Mouse (Mus musculus): ENCODE measurements around the gene Ephx1. TPM values are rescaled to one million over a fixed set of nuclear protein-coding genes. Genes with fewer than 3 reads are reported as not detected.

The Ephx1 gene
- polyA plus RNA-seq, 1 experiment: 16.9 TPM

DNA sequence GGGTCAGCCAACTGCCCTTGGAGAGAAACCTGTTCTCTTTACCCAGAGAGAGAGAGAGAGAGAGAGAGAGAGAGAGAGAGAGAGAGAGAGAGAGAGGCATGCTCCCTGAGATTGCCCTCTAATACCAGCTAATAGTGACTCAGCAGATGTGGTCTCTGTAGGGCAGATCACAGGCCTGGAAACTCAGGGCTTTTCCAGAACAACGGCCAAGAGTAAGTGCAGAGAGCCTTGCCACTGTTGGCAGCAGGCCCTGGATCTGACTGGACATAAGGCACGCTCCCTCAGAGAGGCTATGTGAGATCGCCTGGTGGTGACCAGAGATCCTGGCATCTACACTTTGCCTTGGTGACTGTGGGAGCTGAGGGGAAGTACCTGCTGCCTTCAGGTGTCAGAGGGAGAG, 10.9 kb downstream of the Ephx1 start:
- no peak overlapping the region for H3K9ac ChIP-seq (ENCODE audit: low read depth, poor library complexity, severe bottlenecking)

DNA sequence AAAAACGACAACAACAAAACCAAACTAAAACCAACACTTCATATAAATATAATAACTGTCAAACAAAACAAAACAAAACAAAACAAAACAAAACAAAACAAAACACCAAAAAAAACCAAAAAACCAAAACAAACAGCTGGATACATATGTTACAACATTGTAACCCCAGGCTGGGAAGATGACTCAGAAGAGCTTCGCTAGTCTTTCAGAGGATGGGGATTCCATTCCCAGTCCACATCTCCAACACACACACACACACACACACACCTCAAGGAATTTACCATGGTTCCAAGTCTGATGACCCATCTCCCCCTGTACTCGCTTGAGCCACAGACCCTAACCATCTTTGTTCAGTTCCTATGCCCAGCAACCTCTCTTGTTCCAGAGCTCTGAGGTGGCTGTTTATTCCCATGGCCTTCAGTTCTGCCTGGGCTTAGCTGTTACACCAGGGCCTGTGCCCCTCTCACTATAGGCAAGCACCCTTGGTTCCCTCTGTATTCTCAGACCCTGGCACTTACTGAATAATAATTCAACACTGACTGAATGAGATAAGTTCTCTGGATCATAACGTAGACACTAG, 11.6 kb downstream of the Ephx1 start:
- Histone ChIP-seq H3K4me1 (ENCODE audit: control insufficient read depth, insufficient read depth, low read length) (peaks cover 4% of the 10 kb centered on the region), H3K9me3 (replicated peaks; ENCODE audit: control insufficient read depth, insufficient read depth, low read length, poor library complexity, severe bottlenecking) (no peaks in the 10 kb centered on the region), H3K27ac (ENCODE audit: insufficient read depth, low read length) (no peak overlapping the region), H3K36me3 (ENCODE audit: control insufficient read depth, insufficient read depth, low read length, poor library complexity, severe bottlenecking) (no peaks in the 10 kb centered on the region), H3K9ac (ENCODE audit: low read depth, poor library complexity, severe bottlenecking) (no peak overlapping the region), H3K27me3 (ENCODE audit: control insufficient read depth, insufficient read depth, low read length, poor library complexity, severe bottlenecking) (no peaks in the 10 kb centered on the region), H3K4me3 (ENCODE audit: low read depth, low read length) (no peak overlapping the region)
- no peak for TF ChIP-seq CTCF (IDR thresholded peaks at IDR 0.05; ENCODE audit: low read depth, low read length)
- no peak for TF ChIP-seq POLR2A (IDR thresholded peaks at IDR 0.05; ENCODE audit: insufficient read depth, low read length)
- no peak for TF ChIP-seq EP300 (IDR thresholded peaks at IDR 0.05; ENCODE audit: insufficient read depth, low read depth, low read length)

More for the DNA sequence above, 10.9 kb downstream of the Ephx1 start:
- Histone ChIP-seq H3K36me3 (ENCODE audit: control insufficient read depth, insufficient read depth, low read length, poor library complexity, severe bottlenecking) (no peaks in the 10 kb centered on the region), H3K4me3 (ENCODE audit: low read depth, low read length) (no peak overlapping the region), H3K4me1 (ENCODE audit: control insufficient read depth, insufficient read depth, low read length) (peaks cover 4% of the 10 kb centered on the region), H3K27ac (ENCODE audit: insufficient read depth, low read length) (no peak overlapping the region), H3K9me3 (replicated peaks; ENCODE audit: control insufficient read depth, insufficient read depth, low read length, poor library complexity, severe bottlenecking) (no peaks in the 10 kb centered on the region), H3K27me3 (ENCODE audit: control insufficient read depth, insufficient read depth, low read length, poor library complexity, severe bottlenecking) (no peaks in the 10 kb centered on the region)
- TF ChIP-seq CTCF (IDR thresholded peaks at IDR 0.05; ENCODE audit: low read depth, low read length): no peak
- TF ChIP-seq POLR2A (IDR thresholded peaks at IDR 0.05; ENCODE audit: insufficient read depth, low read length): no peak

DNA sequence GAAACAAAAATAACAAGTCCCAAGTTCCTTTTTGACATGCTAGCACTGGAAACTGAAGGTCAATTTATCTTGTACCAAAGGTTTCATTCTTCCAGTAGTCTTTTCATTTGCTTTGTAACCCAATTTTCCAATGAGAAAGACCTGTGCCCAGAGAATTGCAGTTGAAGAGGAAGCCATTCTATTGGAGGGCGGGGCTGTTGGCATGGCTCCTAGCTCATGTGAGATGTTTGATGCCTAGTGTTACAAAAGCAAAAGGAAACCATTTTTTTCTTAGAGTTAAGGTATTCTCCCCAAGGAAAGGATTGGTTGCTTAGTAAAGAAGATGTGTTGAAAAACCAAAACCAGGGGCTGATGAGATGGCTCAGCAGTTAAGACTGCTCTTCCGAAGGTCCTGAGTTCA, 12.4 kb downstream of the Ephx1 start:
- no peak overlapping the region for H3K27ac ChIP-seq (ENCODE audit: insufficient read depth, low read length)
- H3K27me3 ChIP-seq (ENCODE audit: control insufficient read depth, insufficient read depth, low read length, poor library complexity, severe bottlenecking): no peaks in the 10 kb centered on the region
- H3K4me3 ChIP-seq (ENCODE audit: low read depth, low read length): no peak overlapping the region
- peaks cover 4% of the 10 kb centered on the region for H3K4me1 ChIP-seq (ENCODE audit: control insufficient read depth, insufficient read depth, low read length)
- H3K36me3 ChIP-seq (ENCODE audit: control insufficient read depth, insufficient read depth, low read length, poor library complexity, severe bottlenecking): no peaks in the 10 kb centered on the region
- no peak for TF ChIP-seq EP300 (IDR thresholded peaks at IDR 0.05; ENCODE audit: insufficient read depth, low read depth, low read length)
- TF ChIP-seq CTCF (IDR thresholded peaks at IDR 0.05; ENCODE audit: low read depth, low read length): no peak
- TF ChIP-seq POLR2A (IDR thresholded peaks at IDR 0.05; ENCODE audit: insufficient read depth, low read length): no peak
- H3K9ac ChIP-seq (ENCODE audit: low read depth, poor library complexity, severe bottlenecking): no peak overlapping the region
- no peaks in the 10 kb centered on the region for H3K9me3 ChIP-seq (replicated peaks; ENCODE audit: control insufficient read depth, insufficient read depth, low read length, poor library complexity, severe bottlenecking)

DNA sequence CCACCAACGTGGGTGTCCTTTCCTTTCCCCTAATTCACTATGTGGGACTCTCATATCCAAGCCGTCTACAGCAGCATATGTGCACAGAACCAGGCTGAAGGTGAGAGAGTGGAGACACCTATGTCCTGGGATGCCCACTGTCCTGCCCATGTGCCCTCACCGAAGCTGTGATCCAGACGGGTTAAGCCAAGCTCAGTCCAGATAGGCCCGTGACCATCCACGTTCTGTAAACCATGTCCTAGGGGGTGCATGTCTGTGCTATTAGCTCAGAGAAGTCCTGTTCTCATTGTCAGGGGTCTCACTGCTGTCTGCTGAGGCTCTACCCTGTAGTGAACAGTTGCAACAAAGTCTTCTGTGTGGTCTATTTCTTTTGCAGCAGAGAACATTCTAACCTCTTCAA, 12.9 kb downstream of the Ephx1 start:
- H3K27me3 ChIP-seq (ENCODE audit: control insufficient read depth, insufficient read depth, low read length, poor library complexity, severe bottlenecking): no peaks in the 10 kb centered on the region
- H3K36me3 ChIP-seq (ENCODE audit: control insufficient read depth, insufficient read depth, low read length, poor library complexity, severe bottlenecking): no peaks in the 10 kb centered on the region
- no peaks in the 10 kb centered on the region for H3K9me3 ChIP-seq (replicated peaks; ENCODE audit: control insufficient read depth, insufficient read depth, low read length, poor library complexity, severe bottlenecking)
- TF ChIP-seq CTCF (IDR thresholded peaks at IDR 0.05; ENCODE audit: low read depth, low read length) (no peak), EP300 (IDR thresholded peaks at IDR 0.05; ENCODE audit: insufficient read depth, low read depth, low read length) (no peak), POLR2A (IDR thresholded peaks at IDR 0.05; ENCODE audit: insufficient read depth, low read length) (no peak)
- no peak overlapping the region for H3K27ac ChIP-seq (ENCODE audit: insufficient read depth, low read length)
- H3K4me3 ChIP-seq (ENCODE audit: low read depth, low read length): no peak overlapping the region
- no peak overlapping the region for H3K9ac ChIP-seq (ENCODE audit: low read depth, poor library complexity, severe bottlenecking)
- peaks cover 4% of the 10 kb centered on the region for H3K4me1 ChIP-seq (ENCODE audit: control insufficient read depth, insufficient read depth, low read length)

DNA sequence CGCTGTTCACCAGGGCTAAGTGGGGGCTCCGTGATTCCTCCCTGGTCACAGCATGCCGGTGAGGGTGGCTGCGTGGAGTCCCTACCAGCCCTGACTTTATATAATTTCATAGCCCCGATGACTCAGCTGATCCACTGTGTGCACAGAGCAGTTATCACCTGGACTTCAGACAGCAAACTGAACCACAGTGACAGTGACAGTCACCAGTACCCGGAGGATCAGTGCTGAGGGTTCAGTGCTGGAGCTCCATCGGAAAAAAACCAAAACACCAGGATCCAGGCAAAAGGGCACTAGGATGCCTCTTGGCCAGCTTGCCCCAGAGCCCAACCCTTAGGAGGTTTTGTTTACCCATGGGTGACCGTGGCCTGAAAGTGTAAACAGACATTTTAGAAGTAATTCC, 15.4 kb downstream of the Ephx1 start:
- no peak overlapping the region for H3K4me3 ChIP-seq (ENCODE audit: low read depth, low read length)
- H3K9ac ChIP-seq (ENCODE audit: low read depth, poor library complexity, severe bottlenecking): no peak overlapping the region
- TF ChIP-seq CTCF (IDR thresholded peaks at IDR 0.05; ENCODE audit: low read depth, low read length): no peak
- TF ChIP-seq POLR2A (IDR thresholded peaks at IDR 0.05; ENCODE audit: insufficient read depth, low read length): no peak
- H3K9me3 ChIP-seq (replicated peaks; ENCODE audit: control insufficient read depth, insufficient read depth, low read length, poor library complexity, severe bottlenecking): no peaks in the 10 kb centered on the region
- peaks cover 3% of the 10 kb centered on the region for H3K4me1 ChIP-seq (ENCODE audit: control insufficient read depth, insufficient read depth, low read length)
- no peaks in the 10 kb centered on the region for H3K27me3 ChIP-seq (ENCODE audit: control insufficient read depth, insufficient read depth, low read length, poor library complexity, severe bottlenecking)
- no peak overlapping the region for H3K27ac ChIP-seq (ENCODE audit: insufficient read depth, low read length)
- no peaks in the 10 kb centered on the region for H3K36me3 ChIP-seq (ENCODE audit: control insufficient read depth, insufficient read depth, low read length, poor library complexity, severe bottlenecking)

DNA sequence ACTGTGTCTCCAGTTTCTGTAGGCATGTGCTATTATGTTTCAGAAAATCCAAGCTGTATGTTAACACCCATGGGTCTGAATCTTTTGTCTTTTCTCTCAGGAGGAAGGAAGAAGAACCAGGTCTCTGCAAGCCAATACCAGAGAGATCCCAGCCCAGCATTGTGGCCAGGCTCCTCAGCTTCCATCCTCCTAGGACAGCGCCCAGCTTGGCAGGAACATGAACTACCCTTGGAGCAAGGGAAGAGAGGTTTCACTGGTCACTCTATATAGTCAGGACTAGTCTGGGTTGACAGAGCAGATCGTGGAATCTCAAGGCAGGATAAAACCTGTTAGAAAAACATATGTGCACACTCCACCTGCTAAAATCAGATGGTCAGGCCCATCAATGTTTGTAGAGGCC, 16.9 kb downstream of the Ephx1 start:
- H3K9ac ChIP-seq (ENCODE audit: low read depth, poor library complexity, severe bottlenecking): no peak overlapping the region
- no peak overlapping the region for H3K4me3 ChIP-seq (ENCODE audit: low read depth, low read length)
- no peaks in the 10 kb centered on the region for H3K9me3 ChIP-seq (replicated peaks; ENCODE audit: control insufficient read depth, insufficient read depth, low read length, poor library complexity, severe bottlenecking)
- H3K36me3 ChIP-seq (ENCODE audit: control insufficient read depth, insufficient read depth, low read length, poor library complexity, severe bottlenecking): no peaks in the 10 kb centered on the region
- no peaks in the 10 kb centered on the region for H3K27me3 ChIP-seq (ENCODE audit: control insufficient read depth, insufficient read depth, low read length, poor library complexity, severe bottlenecking)
- H3K4me1 ChIP-seq (ENCODE audit: control insufficient read depth, insufficient read depth, low read length): no peaks in the 10 kb centered on the region
- no peak overlapping the region for H3K27ac ChIP-seq (ENCODE audit: insufficient read depth, low read length)
- TF ChIP-seq POLR2A (IDR thresholded peaks at IDR 0.05; ENCODE audit: insufficient read depth, low read length) (no peak), CTCF (IDR thresholded peaks at IDR 0.05; ENCODE audit: low read depth, low read length) (no peak), EP300 (IDR thresholded peaks at IDR 0.05; ENCODE audit: insufficient read depth, low read depth, low read length) (no peak)
